Mouse (Mus musculus): ENCODE measurements at regions not wholly inside any gene's neighbourhood (a gene's known extent, or its start where the extent isn't known, plus 50 kb on each side); places are given as distances from the start of the nearest gene placed in this dataset.
A peak's percentile ranks its signal among the peaks of the same experiment; 100 is the strongest.
"Not testable (repeated sequence)": the region's sequence is repeated elsewhere in the genome, so short reads cannot be mapped to it uniquely, and the experiment has no call there.

DNA sequence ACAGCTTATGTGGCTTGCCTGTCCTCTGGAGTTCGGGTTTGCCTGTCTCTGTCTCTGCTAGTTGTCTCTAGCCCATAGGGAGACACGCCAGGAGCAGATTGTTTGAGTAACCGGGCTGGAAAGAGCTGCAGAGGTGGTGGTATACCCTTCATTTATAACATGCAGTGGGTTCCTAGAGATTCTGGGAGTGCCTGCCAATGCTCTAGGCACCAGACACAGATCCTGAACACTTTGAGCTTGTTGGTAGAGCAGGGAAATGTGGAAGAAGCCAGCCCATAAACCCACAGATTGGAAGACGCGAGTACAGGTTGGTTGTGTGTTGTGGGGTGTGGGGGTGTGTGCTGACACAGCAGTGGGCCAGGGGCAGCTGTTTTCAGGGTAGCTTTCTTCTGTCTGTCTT, 255.9 kb downstream of the Diras2 start:
- ATAC-seq (replicated peaks in 1 of 2; ENCODE audit: insufficient read depth in 1 of 2, low FRiP score in 2 of 2, low TSS enrichment in 1 of 2, low read depth in 1 of 2, poor library complexity in 2 of 2, severe bottlenecking in 2 of 2) = no peak

DNA sequence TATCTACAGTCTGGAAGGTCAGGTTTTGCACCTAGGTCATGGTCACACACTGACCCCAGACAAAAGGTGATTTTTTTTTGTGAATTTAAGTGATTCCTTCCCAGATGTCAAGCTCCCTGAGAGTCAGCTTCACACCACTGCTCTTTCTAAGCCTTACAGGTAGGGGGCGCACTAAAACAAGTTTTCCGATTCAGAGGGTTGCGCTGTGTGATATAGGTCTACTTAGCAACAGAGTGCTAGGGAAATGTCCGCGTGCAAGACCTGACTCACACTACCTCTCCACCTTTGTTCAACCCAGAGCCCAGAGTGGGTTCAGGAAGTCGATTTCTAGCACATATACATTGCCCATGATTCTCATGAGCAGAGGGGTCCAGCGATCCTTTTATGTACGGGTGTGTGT, 255.4 kb downstream of the Diras2 start:
- ATAC-seq (replicated peaks in 1 of 2; ENCODE audit: insufficient read depth in 1 of 2, low FRiP score in 2 of 2, low TSS enrichment in 1 of 2, low read depth in 1 of 2, poor library complexity in 2 of 2, severe bottlenecking in 2 of 2) = peak; percentile 72 to 85

DNA sequence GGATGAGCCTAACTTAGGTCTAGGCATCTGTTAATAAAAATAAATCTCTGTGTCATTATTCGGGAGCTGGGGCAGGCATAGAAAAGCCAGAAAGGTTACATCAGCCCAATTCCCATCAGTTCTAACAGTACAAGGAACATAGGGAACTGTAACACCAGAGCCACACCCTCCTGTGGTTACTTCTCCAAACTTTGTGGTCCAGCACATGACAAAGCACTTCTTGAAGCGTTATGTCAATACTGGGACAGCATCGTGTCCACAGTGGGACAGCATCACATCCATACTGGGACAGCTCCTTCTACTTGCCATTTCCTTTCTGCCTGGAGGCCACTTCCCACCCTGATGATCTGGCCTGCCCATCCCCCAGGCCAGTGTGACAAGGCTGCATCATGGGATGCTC, 253.9 kb downstream of the Diras2 start:
- ATAC-seq (replicated peaks in 1 of 2; ENCODE audit: insufficient read depth in 1 of 2, low FRiP score in 2 of 2, low TSS enrichment in 1 of 2, low read depth in 1 of 2, poor library complexity in 2 of 2, severe bottlenecking in 2 of 2) = peak; percentile 78 to 84

DNA sequence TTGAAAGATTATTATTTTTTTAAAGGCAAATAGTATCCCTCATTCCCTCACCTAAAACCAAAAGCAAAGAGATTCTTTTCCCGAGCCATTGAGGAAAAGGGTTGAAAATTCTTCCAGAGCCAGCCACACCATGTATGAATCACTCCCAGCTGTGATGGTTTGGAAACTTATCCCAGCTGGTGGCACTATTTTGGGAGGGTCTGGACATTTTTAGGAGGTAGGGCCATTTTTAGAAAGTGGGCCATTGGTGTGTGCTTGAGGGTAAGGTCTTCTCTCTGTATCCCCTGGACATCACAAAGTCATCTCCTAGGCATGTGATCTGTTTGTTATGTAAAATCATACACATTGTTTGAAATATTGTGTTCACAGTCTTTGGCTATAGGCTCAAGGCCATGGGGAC, 252.2 kb downstream of the Diras2 start:
- no peak for ATAC-seq (replicated peaks in 1 of 2; ENCODE audit: insufficient read depth in 1 of 2, low FRiP score in 2 of 2, low TSS enrichment in 1 of 2, low read depth in 1 of 2, poor library complexity in 2 of 2, severe bottlenecking in 2 of 2)

DNA sequence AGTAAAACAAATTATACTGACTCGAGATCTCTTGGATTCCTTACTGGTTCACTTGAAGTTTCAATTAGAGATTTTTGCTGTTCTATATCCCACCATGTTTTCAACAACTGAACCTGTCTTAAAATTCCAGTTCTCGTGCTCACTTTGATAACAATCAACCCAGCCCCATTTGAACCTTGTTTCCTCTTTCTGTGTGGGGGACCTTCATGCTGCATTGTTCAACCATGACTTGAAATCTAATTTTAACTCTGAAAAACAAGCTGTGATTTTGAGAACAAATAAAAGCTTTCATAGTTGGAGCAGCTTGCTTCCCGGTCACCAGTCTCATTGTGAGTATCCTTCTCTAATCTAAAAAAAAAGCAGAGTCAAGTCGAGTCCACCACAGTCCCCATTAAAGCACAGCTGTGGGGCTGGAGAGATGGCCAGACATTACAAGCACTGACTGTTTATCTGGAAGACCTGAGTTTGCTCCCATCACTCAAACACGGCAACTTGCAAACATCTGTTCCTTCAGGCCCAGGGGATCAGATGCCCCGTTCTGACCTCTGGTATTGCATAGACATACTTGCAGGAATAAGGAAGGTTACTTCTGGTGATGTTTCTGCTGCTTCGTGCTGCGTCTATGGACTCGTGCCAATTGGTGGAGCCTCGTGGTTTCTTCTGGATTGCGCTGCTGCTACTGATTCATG, 251.7 kb downstream of the Diras2 start:
- ATAC-seq (replicated peaks in 1 of 2; ENCODE audit: insufficient read depth in 1 of 2, low FRiP score in 2 of 2, low TSS enrichment in 1 of 2, low read depth in 1 of 2, poor library complexity in 2 of 2, severe bottlenecking in 2 of 2) = no peak

DNA sequence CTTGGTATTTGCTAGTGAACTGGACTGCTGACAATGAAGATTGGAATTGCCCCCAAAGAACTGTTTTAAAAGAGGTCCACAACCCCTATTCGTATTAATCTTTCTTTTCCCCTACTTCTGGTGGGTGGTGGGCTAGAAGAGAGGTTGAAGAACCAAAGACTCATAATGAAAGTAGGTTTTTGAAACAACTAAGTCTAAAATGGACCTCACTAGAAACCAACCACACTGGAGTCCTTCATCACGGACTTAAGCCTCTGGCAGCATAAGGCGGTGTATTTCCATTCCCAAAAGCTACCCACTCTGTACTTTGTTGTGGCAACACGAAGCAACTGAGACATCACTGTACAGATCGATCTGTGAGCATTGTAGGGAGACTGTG, 251.1 kb downstream of the Diras2 start:
- ATAC-seq (replicated peaks in 1 of 2; ENCODE audit: insufficient read depth in 1 of 2, low FRiP score in 2 of 2, low TSS enrichment in 1 of 2, low read depth in 1 of 2, poor library complexity in 2 of 2, severe bottlenecking in 2 of 2) = no peak

DNA sequence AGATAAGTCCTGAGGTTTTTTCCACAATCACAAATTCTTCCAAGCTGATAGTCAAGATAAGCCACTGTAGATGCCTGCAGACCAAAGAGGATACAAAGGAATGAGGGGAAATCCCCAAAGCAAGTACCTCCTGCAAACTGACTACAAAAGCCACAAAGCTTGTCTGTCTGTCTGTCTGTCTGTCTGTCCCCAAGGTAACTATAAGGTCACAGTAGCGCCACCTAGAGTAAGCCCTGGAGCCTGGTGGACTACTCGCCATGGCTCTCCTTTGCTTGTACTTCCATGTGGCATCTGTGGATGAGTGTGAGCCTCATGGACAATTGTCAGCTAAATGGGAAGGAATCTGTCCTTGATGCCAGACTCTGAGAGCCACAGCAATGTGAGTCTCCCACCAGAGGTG, 249.8 kb downstream of the Diras2 start:
- no peak for ATAC-seq (replicated peaks in 1 of 2; ENCODE audit: insufficient read depth in 1 of 2, low FRiP score in 2 of 2, low TSS enrichment in 1 of 2, low read depth in 1 of 2, poor library complexity in 2 of 2, severe bottlenecking in 2 of 2)

DNA sequence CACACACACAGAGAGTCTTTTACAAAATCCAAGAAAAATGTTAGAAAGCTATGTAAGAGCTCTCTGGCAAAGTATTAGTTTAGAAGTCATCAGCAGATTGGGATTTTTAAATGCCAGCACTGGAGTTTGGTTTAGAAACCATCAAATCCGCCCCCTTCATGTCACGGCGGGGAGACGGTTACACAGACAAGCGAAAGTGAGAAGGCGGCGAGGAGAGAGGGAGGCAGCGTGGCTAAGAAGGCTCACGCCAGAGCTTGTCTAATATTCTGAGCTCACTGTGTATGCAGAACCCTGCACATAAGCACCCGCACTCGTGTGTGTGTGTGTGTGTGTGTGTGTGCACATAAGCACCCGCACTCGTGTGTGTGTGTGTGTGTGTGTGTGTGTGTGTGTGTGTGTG, 248.6 kb downstream of the Diras2 start:
- no peak for ATAC-seq (replicated peaks in 1 of 2; ENCODE audit: insufficient read depth in 1 of 2, low FRiP score in 2 of 2, low TSS enrichment in 1 of 2, low read depth in 1 of 2, poor library complexity in 2 of 2, severe bottlenecking in 2 of 2)

DNA sequence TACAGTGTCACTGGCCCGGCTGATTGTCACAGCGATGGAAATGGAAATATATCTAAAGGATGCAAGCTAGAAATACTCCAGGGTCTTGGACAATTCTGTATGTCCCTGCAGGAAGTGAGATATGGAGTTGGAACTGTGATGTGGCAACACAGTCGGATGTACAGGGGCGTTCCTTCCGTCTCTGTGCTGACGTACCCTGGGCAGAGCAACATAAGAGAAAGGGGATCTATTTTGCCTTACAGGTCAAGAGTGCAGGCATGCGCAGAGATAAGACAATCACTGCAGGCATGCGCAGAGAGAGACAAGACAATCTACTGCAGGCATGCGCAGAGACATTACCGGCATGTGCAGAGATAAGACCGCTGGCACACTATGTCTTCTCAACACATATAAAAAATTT, 247.6 kb downstream of the Diras2 start:
- ATAC-seq (replicated peaks in 1 of 2; ENCODE audit: insufficient read depth in 1 of 2, low FRiP score in 2 of 2, low TSS enrichment in 1 of 2, low read depth in 1 of 2, poor library complexity in 2 of 2, severe bottlenecking in 2 of 2) = peak; percentile 86 to 90

DNA sequence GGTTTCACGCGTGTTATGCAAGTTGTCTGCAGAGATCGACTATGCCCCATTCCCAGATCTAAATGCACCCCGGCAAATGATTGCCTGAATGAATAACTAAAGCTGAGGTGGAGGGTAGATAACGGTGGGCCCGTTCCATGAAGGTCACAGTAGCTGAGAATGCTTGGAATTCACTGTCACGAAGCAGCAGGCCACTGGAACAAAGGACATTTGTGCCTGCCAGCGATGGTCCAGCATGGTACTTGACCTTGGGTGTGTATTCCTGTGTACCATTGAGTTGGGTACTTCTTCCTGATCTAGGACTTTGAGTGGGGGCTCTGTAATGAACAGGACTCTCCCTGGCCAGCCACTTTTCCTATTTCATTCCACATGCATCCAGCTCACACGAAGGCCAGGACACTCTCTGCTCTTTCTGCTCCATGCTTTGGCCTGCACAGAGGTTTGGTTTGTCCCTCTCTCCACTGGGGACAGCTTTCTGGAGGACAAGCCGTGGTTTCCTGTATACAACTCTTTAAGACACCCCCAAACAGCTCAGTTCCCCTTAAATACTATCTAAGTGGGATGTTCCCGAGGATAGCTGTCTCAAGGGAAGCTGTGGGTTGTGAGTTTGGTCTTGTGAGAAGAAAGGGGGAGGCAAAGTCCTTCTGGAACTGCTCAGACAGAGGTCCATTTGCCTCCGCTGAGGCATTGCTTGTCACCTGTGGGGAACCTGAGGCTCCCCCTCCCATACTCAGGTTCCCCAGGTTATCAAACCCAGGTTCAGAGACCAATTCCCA, 246.9 kb downstream of the Diras2 start:
- ATAC-seq (replicated peaks in 1 of 2; ENCODE audit: insufficient read depth in 1 of 2, low FRiP score in 2 of 2, low TSS enrichment in 1 of 2, low read depth in 1 of 2, poor library complexity in 2 of 2, severe bottlenecking in 2 of 2) = no peak

DNA sequence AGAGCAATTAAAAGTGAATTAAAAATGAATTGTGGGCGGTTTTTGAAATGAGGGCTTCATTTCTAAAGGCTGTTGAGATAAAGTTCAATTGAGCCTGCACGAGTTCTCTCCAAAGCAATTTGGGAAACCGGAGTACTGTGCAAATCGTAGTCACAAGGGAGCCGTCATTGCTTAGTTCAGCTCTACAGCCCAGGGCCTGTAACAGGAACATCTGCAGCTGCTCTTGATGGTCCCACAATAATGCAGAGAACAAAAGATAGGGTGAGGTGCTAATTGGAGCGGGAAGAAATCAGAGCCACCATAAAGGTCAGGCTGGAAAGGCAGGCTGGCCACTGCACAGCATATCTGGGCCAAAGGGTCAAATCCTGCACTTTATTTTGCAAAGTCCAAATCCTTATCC, 242.7 kb downstream of the Diras2 start:
- ATAC-seq (replicated peaks in 1 of 2; ENCODE audit: insufficient read depth in 1 of 2, low FRiP score in 2 of 2, low TSS enrichment in 1 of 2, low read depth in 1 of 2, poor library complexity in 2 of 2, severe bottlenecking in 2 of 2) = no peak

DNA sequence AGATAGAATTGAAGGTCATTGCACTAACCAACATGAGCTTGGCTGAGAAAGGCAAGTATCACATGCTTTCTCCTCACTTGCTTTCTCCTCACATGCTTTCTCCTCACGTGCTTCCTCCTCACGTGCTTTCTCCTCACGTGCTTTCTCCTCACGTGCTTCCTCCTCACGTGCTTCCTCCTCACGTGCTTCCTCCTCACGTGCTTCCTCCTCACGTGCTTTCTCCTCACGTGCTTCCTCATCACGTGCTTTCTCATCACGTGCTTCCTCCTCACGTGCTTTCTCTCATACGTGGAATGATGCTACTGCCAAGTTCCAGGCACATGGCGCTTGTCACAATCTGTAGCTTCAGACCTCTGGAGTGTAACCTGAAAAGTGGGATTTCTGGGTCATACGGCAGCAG, 235.2 kb downstream of the Diras2 start:
- ATAC-seq (replicated peaks in 1 of 2; ENCODE audit: insufficient read depth in 1 of 2, low FRiP score in 2 of 2, low TSS enrichment in 1 of 2, low read depth in 1 of 2, poor library complexity in 2 of 2, severe bottlenecking in 2 of 2) = no peak

DNA sequence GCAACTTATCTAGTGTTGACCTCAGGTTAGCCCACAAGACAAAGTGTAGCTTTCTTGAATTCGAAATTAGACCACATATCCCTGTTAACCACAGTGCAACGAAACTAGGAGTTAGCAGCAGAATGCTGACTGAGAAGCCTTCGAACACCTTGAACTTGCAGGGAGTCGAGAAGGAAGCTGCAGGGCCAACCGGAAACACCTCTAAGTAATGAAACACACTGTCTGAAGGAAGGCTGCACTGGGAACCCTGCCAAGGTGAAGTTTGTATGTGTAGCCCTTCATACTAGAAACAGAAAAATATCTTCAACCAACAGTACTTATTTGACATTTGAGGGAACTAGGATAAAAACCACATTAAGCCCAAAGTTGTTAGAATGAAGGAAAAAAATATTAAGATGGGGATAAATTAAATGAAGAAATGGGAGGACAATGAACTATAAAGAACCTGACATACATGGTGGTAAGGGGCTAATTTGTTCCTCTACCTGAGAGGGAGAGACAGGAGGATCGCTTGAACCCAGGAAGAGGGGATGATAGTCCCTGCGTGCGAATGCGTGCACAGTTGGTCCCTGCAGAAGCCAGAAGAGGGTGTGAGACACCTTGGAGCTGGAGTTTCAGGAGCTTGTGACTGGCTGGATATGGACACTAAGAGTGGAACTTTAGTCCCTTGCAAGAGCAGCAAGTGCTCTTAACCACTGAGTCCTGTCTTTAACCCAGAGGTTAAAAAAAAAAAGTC, 234.4 kb downstream of the Diras2 start:
- ATAC-seq (replicated peaks in 1 of 2; ENCODE audit: insufficient read depth in 1 of 2, low FRiP score in 2 of 2, low TSS enrichment in 1 of 2, low read depth in 1 of 2, poor library complexity in 2 of 2, severe bottlenecking in 2 of 2) = peak; percentile 46 to 64; a peak in 3 of 4 replicates

DNA sequence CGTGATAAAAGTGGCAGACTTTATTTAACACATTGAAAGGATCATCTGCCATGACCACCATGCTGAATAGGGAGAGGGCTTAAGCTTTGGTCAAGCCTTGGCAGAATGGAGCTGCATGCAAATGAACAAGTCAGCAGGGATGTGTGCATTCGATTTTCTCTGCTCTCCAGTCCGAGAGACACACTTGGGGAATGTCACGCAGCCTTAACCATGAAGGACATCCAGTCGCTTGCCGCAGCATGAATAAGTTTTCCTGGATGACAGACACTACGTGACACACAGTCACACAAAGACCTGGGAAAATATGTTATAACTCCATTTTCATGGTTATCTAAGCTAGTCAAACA, 233.8 kb downstream of the Diras2 start:
- no peak for ATAC-seq (replicated peaks in 1 of 2; ENCODE audit: insufficient read depth in 1 of 2, low FRiP score in 2 of 2, low TSS enrichment in 1 of 2, low read depth in 1 of 2, poor library complexity in 2 of 2, severe bottlenecking in 2 of 2)

DNA sequence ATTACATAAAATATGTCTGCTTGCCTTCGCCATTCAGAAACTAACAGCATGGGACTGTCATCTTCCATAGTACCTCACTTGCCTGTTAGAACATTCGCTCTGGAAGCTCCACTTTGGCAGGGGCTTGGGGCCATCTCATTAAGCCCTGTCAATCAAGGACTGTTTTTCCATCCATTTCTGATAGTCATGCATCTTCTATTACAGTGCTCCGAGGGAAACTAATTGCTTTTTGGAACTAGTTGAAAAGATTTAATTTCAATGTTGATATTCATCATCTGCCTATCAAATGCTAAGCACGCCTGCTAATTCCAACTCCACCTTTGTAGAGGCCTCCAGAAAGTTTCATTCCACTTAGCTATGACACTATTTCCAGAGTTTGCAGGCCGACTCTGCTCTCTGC, 232.7 kb downstream of the Diras2 start:
- no peak for ATAC-seq (replicated peaks in 1 of 2; ENCODE audit: insufficient read depth in 1 of 2, low FRiP score in 2 of 2, low TSS enrichment in 1 of 2, low read depth in 1 of 2, poor library complexity in 2 of 2, severe bottlenecking in 2 of 2)

DNA sequence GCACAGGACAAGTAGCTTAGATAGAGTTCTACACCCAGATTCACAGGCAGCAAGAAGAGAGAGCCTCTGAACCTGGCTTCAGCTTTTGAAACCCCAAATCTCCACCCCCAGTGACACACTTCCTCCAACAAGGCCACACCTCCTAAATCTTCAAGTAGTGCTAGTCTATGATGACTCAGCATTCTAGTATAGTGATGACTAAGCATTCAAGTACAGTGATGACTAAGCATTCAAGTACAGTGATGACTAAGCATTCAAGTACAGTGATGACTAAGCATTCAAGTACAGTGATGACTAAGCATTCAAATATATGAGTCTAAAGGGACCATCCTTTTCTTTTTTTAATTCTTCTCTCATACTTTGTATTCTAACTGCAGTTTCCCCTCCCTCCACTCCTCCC, 225.8 kb downstream of the Diras2 start:
- not testable (repeated sequence) for ATAC-seq (replicated peaks in 1 of 2; ENCODE audit: insufficient read depth in 1 of 2, low FRiP score in 2 of 2, low TSS enrichment in 1 of 2, low read depth in 1 of 2, poor library complexity in 2 of 2, severe bottlenecking in 2 of 2)

DNA sequence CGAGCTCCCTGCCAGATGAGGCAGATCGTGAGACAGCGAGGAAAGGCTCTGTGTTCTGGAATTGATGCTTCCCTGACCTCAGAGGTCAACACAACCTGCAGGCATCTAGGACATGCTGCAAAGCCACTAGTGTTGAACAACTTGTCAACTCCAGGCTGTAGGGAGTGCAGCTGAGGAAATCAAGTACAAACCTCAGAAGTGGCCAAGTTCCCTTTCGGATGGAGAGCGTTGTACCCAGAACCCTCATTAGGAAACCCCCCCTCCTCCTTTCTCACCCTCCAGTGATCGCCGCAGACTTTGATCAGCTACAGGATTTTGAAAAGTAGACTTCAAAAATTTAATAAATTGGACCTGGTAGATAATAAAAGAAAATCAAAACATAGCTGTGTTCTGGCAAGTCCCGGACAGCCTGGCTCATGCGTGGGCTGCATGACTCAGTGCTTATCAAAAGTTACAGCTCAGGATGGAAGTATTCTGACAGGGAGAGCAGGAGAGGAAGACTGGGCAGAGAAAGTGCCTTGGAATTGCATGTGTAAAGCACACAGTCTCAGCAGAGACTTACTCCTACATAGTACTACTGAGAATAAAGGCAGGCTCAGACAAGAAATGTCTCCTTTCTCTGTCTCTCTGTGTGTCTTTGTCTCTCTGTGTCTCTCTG, 224.2 kb downstream of the Diras2 start:
- peak; percentile 87 to 91 for ATAC-seq (replicated peaks in 1 of 2; ENCODE audit: insufficient read depth in 1 of 2, low FRiP score in 2 of 2, low TSS enrichment in 1 of 2, low read depth in 1 of 2, poor library complexity in 2 of 2, severe bottlenecking in 2 of 2)

DNA sequence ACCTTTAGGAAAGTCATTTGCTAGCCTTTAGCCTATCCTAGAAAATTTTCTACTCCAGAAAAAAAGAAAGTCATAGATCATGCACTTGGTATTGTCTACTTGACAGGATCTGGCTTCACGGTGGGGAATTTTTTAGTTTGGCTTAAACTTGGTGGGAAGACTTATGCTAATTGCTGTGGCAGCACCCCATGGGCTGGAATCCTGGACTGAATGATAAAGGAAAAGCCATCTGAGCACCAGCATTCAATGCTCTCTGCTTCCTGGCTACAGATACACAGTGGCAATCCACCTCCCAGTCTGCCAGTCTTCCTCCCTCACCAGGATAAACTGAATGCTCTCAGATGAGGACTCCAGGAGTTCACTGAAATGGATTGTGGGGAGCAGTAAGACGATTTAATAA, 220.1 kb downstream of the Diras2 start:
- no peak for ATAC-seq (replicated peaks in 1 of 2; ENCODE audit: insufficient read depth in 1 of 2, low FRiP score in 2 of 2, low TSS enrichment in 1 of 2, low read depth in 1 of 2, poor library complexity in 2 of 2, severe bottlenecking in 2 of 2)
